Mouse (Mus musculus) heart, postnatal 36 days (tissue): ENCODE results near the gene Zfp658. TPM values are rescaled to one million over a fixed set of nuclear protein-coding genes. Genes with fewer than 3 reads are reported as not detected.
A peak's percentile ranks its signal among the peaks of the same experiment; 100 is the strongest.

ENCODE experiments used
- DNase-seq, 2 experiments: peaks; one replicate each; pipeline ENCODE4 v3.0.0; 2021 to 2022
- intact Hi-C: fragments of 180-260 bp; cut with DNase I; formaldehyde crosslinking; loops from one replicate; pipeline ENCODE4 v1.15.1; 2025
- total RNA-seq, 2 experiments: library from RNA; stranded (reverse); gene quantifications; 2 replicates each; pipeline ENCODE4 v1.2.3; 2021

Zfp658 gene
- under 1 TPM; 0.87 to 0.94 TPM for total RNA-seq

GRCm38 (mm10) chr7:43562006-43562633 is at the start of gene Zfp658:
Gene Zfp658 (plus strand): TSS chr7:43562256.
- DNase-seq: peak; percentile 79 to 81
- intact Hi-C loops: loop anchor here (2.0 to 5.0 kb wide), 2 partner anchors 17 to 95 kb away; partner anchors contain the start of gene Zfp719

- DNase-seq: no peak
- intact Hi-C loops: no loop called here
Observed at GRCm38 (mm10) chr7:43512519-43512918, 49.5 kb upstream of the Zfp658 start.

- no peak for DNase-seq
- intact Hi-C loops: no loop called here
Observed at GRCm38 (mm10) chr7:43515076-43515475, 47.0 kb upstream of the Zfp658 start.

- no peak for DNase-seq
- intact Hi-C loops: no loop called here
Observed at GRCm38 (mm10) chr7:43518341-43518740, 43.7 kb upstream of the Zfp658 start.

DNA sequence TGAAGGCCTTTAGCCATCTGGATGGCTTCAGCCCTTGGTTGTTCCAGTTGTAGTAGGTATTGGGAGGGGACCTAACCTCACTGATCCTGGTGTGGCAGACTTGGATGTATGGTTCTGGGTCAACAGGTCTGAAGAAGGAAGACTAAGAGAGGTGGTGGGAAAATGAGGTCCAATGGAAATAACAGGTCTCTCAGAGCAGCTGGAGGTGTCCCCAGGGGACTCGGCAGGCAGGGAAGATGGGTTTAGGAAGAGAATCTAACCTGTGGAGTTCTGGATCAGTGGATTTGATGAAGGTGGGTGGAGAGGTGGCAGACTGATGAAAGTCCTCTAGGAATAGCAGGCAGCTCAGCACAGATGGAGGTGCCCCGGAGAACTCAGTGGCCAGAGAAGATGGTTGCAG is 39.3 kb upstream of the Zfp658 start:
- intact Hi-C loops: no loop called here
- DNase-seq: no peak

DNA sequence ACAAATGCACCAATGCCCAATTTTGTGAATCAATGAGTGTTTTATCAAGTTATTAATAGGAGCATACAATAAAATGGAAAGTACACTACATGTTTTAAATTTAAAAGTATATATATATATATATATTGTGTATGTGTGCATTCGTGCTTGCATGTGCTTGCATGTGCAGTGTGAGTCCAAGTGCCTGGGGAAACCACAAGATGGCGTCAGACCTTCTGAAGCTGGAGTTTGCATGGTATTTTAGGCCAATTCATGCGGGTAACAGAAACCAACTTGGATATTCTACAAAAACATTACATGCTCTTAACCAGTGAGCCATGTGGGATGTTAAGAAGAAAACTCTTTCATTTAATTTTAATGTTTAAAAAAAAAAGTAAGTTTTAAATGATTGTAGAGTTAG is 36.7 kb upstream of the Zfp658 start:
- no peak for DNase-seq
- intact Hi-C loops: no loop called here

DNA sequence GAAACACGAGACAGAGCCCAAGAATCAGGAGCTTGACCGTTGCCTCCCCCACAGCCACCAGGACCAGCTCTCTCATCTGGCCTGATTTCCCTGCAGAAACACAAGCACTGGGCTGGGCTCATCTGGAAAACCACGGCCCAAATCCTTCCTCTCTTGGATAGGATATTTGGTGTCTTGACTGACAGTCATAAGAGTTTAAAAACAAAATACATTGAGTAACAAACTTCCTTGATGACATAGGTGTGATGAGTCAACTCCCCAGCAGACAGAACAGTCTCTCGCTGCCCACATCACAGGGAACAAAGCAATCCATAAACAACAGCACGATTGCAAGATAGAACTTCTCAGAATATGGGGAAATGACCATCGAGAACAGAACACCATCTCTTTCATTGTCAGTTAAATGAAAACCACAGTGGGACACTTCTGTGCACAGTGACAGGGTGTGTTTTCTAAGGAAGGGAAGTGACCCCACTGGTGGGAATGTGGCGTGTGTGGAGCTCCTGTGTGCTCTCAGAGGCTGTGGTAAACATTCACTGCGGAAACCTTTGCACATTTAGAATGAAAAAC is 31.8 kb upstream of the Zfp658 start:
- intact Hi-C loops: no loop called here
- no peak for DNase-seq

GRCm38 (mm10) chr7:43532936-43533505 is 29.0 kb upstream of the Zfp658 start:
- no peak for DNase-seq
- intact Hi-C loops: no loop called here

DNA sequence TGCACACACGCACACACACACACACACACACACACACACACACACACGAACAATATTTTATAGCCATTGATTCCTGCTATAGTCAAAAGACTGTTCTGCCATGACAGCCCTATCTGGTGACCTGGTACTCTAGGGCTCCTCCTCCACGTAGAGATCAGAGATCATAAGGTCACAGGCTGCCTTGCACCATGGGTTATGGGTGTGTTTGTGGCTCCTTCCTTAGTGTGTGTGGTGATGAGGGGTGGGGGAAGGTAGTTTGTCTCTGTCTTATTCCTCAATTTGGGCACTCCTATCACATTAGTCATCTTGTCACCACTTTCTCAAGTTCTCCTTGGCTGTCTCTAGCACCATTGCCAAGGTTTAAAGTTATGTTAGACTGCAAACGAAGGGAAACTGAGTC is 23.5 kb upstream of the Zfp658 start:
- no peak for DNase-seq
- intact Hi-C loops: no loop called here

- DNase-seq: peak in 1 of 2 experiments; percentile 41
- intact Hi-C loops: no loop called here
Observed at GRCm38 (mm10) chr7:43544225-43544977, 17.7 kb upstream of the Zfp658 start, which contains the start of gene Cd33. Gene Cd33 (minus strand): TSS chr7:43544428.

DNA sequence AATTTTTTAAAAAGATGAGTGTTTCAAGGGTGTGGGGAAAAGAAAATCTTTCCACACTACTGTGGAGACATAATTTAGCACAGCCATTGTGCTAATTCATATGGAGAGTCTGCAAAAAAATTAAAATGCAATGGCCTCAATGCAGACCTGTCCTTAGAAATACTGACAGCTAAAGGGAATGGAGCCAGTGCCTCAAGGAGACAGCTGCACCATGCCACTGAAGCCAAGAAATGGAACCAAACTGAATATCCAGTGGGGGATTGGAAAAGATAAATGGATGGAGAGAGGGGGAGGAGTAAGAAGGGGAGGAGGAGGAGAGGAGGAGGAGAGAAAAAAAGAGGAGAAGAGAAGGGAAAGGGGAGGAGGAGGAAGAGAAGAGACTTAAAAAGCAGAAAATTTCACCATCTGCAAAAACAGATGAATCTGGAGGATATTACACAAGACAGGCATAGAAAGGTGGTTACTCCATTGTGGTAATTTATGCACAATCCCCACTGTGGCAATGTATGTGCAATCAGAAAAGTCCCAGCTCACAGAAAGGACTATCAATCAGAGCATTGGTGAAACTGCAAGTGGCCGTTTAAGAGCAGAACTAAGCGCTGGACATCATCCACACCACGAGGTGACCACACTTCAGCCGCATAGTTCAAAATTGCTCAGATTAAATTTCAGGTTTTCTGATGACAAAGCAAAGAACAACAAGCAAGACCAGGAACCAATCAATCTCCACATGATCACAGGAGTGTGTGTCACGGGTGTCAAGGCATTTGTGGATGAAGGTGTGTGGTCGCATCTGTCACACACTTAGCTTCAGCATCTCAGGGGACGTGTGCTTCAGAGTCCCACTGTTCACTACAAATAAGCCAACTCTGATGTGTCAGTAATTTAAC is 16.2 kb upstream of the Zfp658 start:
- DNase-seq: no peak
- intact Hi-C loops: no loop called here

- intact Hi-C loops: no loop called here
- DNase-seq: no peak
Observed at GRCm38 (mm10) chr7:43547666-43548065, 14.4 kb upstream of the Zfp658 start.

DNA sequence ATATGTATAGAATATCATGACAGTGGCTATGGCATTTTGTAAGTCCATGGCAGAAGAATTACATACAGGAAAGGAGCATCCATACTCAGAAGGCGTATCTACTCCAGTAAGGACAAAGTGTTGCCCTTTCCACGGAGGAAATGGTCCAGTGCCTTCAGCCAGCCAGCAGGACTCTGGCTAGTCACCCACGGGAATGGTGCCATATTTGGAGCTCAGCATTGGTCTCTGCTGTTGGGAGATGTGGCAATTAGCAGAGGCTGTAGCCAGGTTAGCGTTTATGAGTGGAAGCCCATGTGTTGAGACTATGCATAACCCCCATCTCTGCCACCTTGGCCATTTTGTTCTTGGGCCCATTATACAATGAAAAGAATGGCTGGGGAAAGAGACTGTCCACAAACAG is 13.8 kb upstream of the Zfp658 start:
- no peak for DNase-seq
- intact Hi-C loops: no loop called here

GRCm38 (mm10) chr7:43553153-43553552 is 8.9 kb upstream of the Zfp658 start:
- DNase-seq: peak in 1 of 2 experiments; percentile 19

DNA sequence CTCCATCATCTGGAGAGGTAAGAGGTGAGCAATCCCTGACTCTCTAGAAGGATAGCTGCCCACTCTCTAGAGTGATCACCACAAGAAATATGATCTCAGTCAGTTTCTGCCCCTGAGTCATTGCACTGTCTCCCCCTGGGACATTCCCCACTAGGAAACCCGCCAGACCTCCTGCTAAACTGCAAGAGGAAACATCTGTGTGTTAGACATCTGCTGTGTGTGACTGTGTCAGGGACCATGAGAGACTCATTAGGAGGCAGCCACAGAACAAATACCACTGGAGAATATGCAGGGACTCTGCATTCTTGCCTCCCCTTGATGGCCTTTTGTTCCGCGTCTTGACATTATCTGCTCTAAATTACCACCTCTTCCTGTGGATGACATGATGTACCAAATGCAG is 7.5 kb upstream of the Zfp658 start:
- intact Hi-C loops: no loop called here
- peak; percentile 51 to 57 for DNase-seq

More at GRCm38 (mm10) chr7:43553153-43553552, 8.9 kb upstream of the Zfp658 start:
- intact Hi-C loops: no loop called here

DNA sequence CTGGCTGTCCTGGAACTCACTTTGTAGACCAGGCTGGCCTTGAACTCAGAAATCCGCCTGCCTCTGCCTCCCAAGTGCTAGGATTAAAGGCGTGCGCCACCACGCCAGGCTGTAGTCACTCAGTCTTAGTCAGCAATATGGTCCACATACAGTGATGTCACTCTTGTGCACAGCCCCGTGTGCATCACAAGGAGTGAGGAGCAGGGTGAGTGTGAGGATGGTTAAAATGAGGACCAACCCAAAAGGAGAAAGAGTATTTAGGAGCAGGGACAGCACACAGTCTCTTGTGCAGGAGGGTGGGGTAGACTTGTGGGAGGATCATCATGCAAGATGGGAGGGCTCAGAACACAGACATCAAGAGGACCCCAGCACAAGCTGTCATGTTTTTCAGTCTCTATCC is 6.7 kb upstream of the Zfp658 start:
- intact Hi-C loops: no loop called here
- DNase-seq: no peak

DNA sequence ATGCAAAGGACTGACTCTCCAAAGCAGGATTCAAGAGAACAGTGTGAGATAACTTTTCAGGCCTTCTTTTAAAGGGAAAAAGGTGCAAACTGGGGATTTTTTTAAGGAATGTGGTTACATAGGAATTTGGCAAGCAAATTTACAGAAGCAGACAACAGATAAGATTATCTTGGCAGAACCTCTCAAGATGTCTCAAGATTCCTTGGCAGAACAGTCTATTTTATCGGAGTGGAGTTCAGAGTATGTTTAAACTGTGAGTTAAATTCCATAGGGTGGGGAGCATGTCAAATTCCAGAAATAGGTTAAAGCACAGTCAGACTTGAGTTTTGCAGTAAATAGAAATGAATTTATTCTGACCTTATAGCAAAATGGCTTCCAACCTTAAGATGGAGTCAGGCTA is 5.2 kb upstream of the Zfp658 start:
- intact Hi-C loops: no loop called here
- no peak for DNase-seq

GRCm38 (mm10) chr7:43562651-43563070 is 605 bp downstream of the Zfp658 start:
- intact Hi-C loops: loop anchor here (2.0 to 5.0 kb wide), 2 partner anchors 16 to 95 kb away; partner anchors contain the start of gene Zfp719

GRCm38 (mm10) chr7:43563300-43563699 is 1.2 kb downstream of the Zfp658 start:
- intact Hi-C loops: loop anchor here (2.0 to 5.0 kb wide), 2 partner anchors 16 to 96 kb away; partner anchors contain the start of gene Zfp719
- DNase-seq: peak in 1 of 2 experiments; percentile 16

More at GRCm38 (mm10) chr7:43562651-43563070, 605 bp downstream of the Zfp658 start:
- peak in 1 of 2 experiments; percentile 22 for DNase-seq

GRCm38 (mm10) chr7:43571216-43571615 is 9.2 kb downstream of the Zfp658 start:
- DNase-seq: no peak
- intact Hi-C loops: loop anchor here (10.0 kb wide), 1 partner anchor 256 kb away; the partner anchor contains the start of gene Zfp715
